Mouse (Mus musculus) B cell, adult 2 months (primary cell): ENCODE measurements at regions not wholly inside any gene's neighbourhood (a gene's known extent, or its start where the extent isn't known, plus 50 kb on each side); places are given as distances from the start of the nearest gene placed in this dataset.

Experiments
- DNase-seq, 2 experiments: peaks; one replicate each; pipeline ENCODE4 v3.0.0; 2022

GRCm38 (mm10) chr11:19475068-19475786 is 448.9 kb upstream of the Spred2 start:
- DNase-seq, result no peak

- DNase-seq, result no peak
These were observed 431.0 kb upstream of the Spred2 start for GRCm38 (mm10) chr11:19493089-19493756.

GRCm38 (mm10) chr11:19521721-19522120 is 402.5 kb upstream of the Spred2 start:
- DNase-seq, result no peak

- DNase-seq, result no peak
These were observed 400.2 kb upstream of the Spred2 start for GRCm38 (mm10) chr11:19523853-19524487.

GRCm38 (mm10) chr11:19529126-19529525 is 395.0 kb upstream of the Spred2 start:
- DNase-seq, result no peak

- no peak for DNase-seq
These were observed 393.5 kb upstream of the Spred2 start for GRCm38 (mm10) chr11:19530652-19531051.

- no peak for DNase-seq
These were observed 392.7 kb upstream of the Spred2 start for GRCm38 (mm10) chr11:19531255-19532003.

- DNase-seq, result no peak
These were observed 391.3 kb upstream of the Spred2 start for GRCm38 (mm10) chr11:19532867-19533266.

- no peak for DNase-seq
These were observed 390.5 kb upstream of the Spred2 start for GRCm38 (mm10) chr11:19533701-19534100.

- DNase-seq, result no peak
These were observed 389.0 kb upstream of the Spred2 start for GRCm38 (mm10) chr11:19535215-19535614.

- DNase-seq, result no peak
These were observed 377.9 kb upstream of the Spred2 start for GRCm38 (mm10) chr11:19546226-19546625.

GRCm38 (mm10) chr11:19554316-19554946 is 369.7 kb upstream of the Spred2 start:
- DNase-seq, result no peak

GRCm38 (mm10) chr11:19554947-19555770 is 369.0 kb upstream of the Spred2 start:
- no peak for DNase-seq

GRCm38 (mm10) chr11:19560452-19560851 is 363.7 kb upstream of the Spred2 start:
- DNase-seq, result no peak

- DNase-seq, result no peak
These were observed 361.5 kb upstream of the Spred2 start for GRCm38 (mm10) chr11:19562668-19563067.

GRCm38 (mm10) chr11:19585228-19585627 is 338.9 kb upstream of the Spred2 start:
- DNase-seq, result no peak

GRCm38 (mm10) chr11:19592506-19593355 is 331.4 kb upstream of the Spred2 start:
- no peak for DNase-seq

GRCm38 (mm10) chr11:19595107-19595506 is 329.1 kb upstream of the Spred2 start:
- no peak for DNase-seq

GRCm38 (mm10) chr11:19596336-19596735 is 327.8 kb upstream of the Spred2 start:
- DNase-seq, result no peak

- DNase-seq, result no peak
These were observed 324.7 kb upstream of the Spred2 start for GRCm38 (mm10) chr11:19599433-19599832.
